Mouse (Mus musculus) T-cell, adult 66 days (primary cell): Measurements from ENCODE around the gene Lrig2. TPM values are rescaled to one million over a fixed set of nuclear protein-coding genes. Genes with fewer than 3 reads are reported as not detected.

Experiments used
- total RNA-seq, 2 experiments: library from RNA; stranded (reverse); gene quantifications; 3 replicates in 1 of 2; 4 replicates in 1 of 2; pipeline ENCODE4 v1.2.4; 2023

Gene Lrig2
- total RNA-seq: 10 to 100 TPM; 28.8 to 33.6 TPM

DNA sequence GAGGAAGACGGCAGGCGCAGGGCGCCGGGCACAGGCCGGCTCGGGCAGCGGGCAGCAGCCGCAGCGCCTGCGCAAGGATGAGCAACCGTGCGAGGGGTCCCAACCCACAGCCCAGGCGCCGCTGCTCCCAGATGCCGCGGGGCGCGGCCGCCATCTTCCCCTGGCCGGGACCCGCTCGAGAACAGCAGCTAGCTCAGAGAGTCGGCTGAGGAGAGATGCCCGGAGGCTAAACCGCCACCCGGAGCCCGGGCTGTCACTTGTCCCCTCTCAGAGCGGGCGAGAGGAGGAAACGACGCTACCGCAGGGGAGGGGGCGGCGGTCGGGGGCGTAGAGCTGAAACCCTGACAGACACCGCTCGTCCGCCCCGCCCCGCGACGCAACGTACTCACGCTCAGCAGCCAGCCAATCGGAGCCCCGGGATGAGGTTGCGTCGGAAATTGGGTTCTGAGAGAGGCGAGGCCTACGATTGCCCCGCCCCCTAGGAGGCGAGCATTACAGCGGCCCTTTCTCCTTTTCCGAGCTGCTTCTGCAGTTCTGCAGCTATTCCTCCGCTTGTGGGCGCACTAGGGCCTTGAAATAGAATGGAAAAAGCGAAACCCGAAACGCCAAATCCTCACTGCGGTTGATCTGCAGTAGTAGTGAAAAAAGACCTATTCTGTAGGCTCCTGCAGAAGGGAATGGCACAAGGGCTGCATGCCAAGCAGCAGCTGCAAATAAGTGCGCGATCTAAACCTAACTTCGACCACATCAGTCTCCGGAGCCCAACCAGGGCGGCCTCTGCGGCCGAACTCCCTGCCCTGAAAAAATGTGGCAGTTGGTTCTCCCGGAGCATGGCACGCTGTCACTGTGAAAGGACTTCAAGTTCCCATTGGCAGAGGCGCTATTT, at the start of gene Lrig2:
Gene Lrig2 (minus strand): TSS at position 381 of the 886 bp plus-strand sequence.

Other genes starting within 250 kb of the Lrig2 start
- gene Slc16a1, start 126.8 kb upstream of the Lrig2 start, total RNA-seq: 10 to 100 TPM; 21.9 to 26.6 TPM